8 mouse cellular contexts compared by ENCODE assay signal in the genomic region with DNA sequence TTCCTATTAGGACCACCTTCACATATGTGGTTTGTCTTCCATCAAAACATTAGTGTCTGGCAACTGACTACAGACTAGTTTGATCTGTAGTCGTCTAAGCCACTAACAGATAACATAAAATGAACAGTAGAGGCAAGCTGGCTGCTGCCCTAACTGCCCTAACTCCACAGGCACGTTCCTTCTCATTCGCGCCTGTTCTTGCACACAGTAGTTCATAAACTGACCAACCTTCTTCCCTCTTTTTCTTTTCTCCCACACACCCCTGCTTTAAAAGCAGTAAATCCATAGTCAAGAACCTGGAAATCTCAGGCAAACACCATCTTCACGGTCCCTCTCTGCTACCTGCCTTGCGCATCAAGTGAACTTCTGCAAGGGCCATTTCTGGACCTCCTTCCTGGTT. TPM values are rescaled to one million over a fixed set of nuclear protein-coding genes. Genes with fewer than 3 reads are reported as not detected.
DNase-seq lines count a peak whose midpoint lies in the region; ATAC-seq and TF ChIP-seq lines count a peak whose summit lies in the region.

No protein-coding gene starts in this region.

- peaks cover 2% of the 10 kb centered on the region; the same call in 1 of the 2 replicates for H3K27me3 ChIP-seq in kidney, embryonic 16.5 days (ENCODE audit: insufficient read depth, low read length)
- no peaks in the 10 kb centered on the region for H3K27me3 ChIP-seq in embryonic facial prominence, embryonic 11.5 days (ENCODE audit: control insufficient read depth, insufficient read depth, low read length)
- no peaks in the 10 kb centered on the region for H3K27me3 ChIP-seq in intestine, embryonic 14.5 days (replicated peaks; ENCODE audit: control insufficient read depth, insufficient read depth, low read length)
- no peaks in the 10 kb centered on the region for H3K27me3 ChIP-seq in myocyte (ENCODE audit: control insufficient read depth, insufficient read depth, insufficient read length)

- peaks cover 9% of the 10 kb centered on the region for H3K79me2 ChIP-seq in myocyte (ENCODE audit: control insufficient read depth, insufficient read depth)

- TF ChIP-seq POLR2A in myocyte (IDR thresholded peaks at IDR 0.05; ENCODE audit: insufficient read length, low read depth): no peak

- H3K4me2 ChIP-seq in kidney, embryonic 16.5 days (replicated peaks; ENCODE audit: low read depth, low read length): peak overlapping the region; percentile 95
- peak overlapping the region; percentile 88 for H3K4me2 ChIP-seq in embryonic facial prominence, embryonic 11.5 days (ENCODE audit: low read depth, low read length)
- peak overlapping the region; percentile 83 for H3K4me2 ChIP-seq in intestine, embryonic 14.5 days (ENCODE audit: low read length)
- peak overlapping the region; percentile 89 for H3K4me2 ChIP-seq in myocyte (ENCODE audit: low read depth)

- H3K36me3 ChIP-seq in kidney, embryonic 16.5 days (ENCODE audit: insufficient read depth, low read length): no peaks in the 10 kb centered on the region
- no peaks in the 10 kb centered on the region for H3K36me3 ChIP-seq in embryonic facial prominence, embryonic 11.5 days (replicated peaks; ENCODE audit: control insufficient read depth, insufficient read depth, low read depth, low read length)
- H3K36me3 ChIP-seq in intestine, embryonic 14.5 days (ENCODE audit: control insufficient read depth, insufficient read depth, low read length): no peaks in the 10 kb centered on the region
- H3K36me3 ChIP-seq in myocyte (ENCODE audit: control insufficient read depth, insufficient read depth): no peaks in the 10 kb centered on the region

- ATAC-seq in kidney, embryonic 16.5 days (ENCODE audit: low FRiP score, low TSS enrichment): no peak
- no peak for ATAC-seq in embryonic facial prominence, embryonic 11.5 days (replicated peaks; ENCODE audit: insufficient number of reproducible peaks, low FRiP score, low TSS enrichment, low read depth)
- no peak for ATAC-seq in intestine, embryonic 14.5 days (replicated peaks; ENCODE audit: low FRiP score, low TSS enrichment, low read depth)
- no peak for ATAC-seq in CD4-positive, CD25-positive, alpha-beta regulatory T cell, adult 4 months

- H3K9ac ChIP-seq in kidney, embryonic 16.5 days (replicated peaks; ENCODE audit: low read length): peak overlapping the region; percentile 89
- H3K9ac ChIP-seq in embryonic facial prominence, embryonic 11.5 days (replicated peaks; ENCODE audit: low read length): peak overlapping the region; percentile 92
- peak overlapping the region; percentile 78 for H3K9ac ChIP-seq in intestine, embryonic 14.5 days (ENCODE audit: low read length)

- H3K4me3 ChIP-seq in kidney, embryonic 16.5 days (ENCODE audit: low read length): peak overlapping the region; percentile 76
- peak overlapping the region; percentile 74 for H3K4me3 ChIP-seq in embryonic facial prominence, embryonic 11.5 days (ENCODE audit: low read depth, low read length)
- peak overlapping the region; percentile 66 for H3K4me3 ChIP-seq in intestine, embryonic 14.5 days (ENCODE audit: low read depth, low read length)
- peak overlapping the region; percentile 43 for H3K4me3 ChIP-seq in myocyte

- H3K4me1 ChIP-seq in kidney, embryonic 16.5 days (ENCODE audit: insufficient read depth, low read length): peaks cover 9% of the 10 kb centered on the region; the same call in 1 of the 2 replicates
- H3K4me1 ChIP-seq in embryonic facial prominence, embryonic 11.5 days (ENCODE audit: control insufficient read depth, insufficient read depth, low read length): no peaks in the 10 kb centered on the region
- peaks cover 12% of the 10 kb centered on the region for H3K4me1 ChIP-seq in intestine, embryonic 14.5 days (replicated peaks; ENCODE audit: control insufficient read depth, insufficient read depth, low read length)

- no peak overlapping the region for H3K27ac ChIP-seq in kidney, embryonic 16.5 days (ENCODE audit: low read length)
- H3K27ac ChIP-seq in embryonic facial prominence, embryonic 11.5 days (replicated peaks; ENCODE audit: low read depth, low read length): no peak overlapping the region
- no peak overlapping the region for H3K27ac ChIP-seq in intestine, embryonic 14.5 days (ENCODE audit: low read depth)

- 25% methylated on average over 6 of the region's 6 CpGs for WGBS in kidney, embryonic 16.5 days
- WGBS in embryonic facial prominence, embryonic 11.5 days: 47% methylated on average over 6 of the region's 6 CpGs
- 33% methylated on average over 6 of the region's 6 CpGs for WGBS in intestine, embryonic 14.5 days

- peak overlapping the region; percentile 27 for H3ac ChIP-seq in myocyte (ENCODE audit: control insufficient read depth, insufficient read length)

- no peaks in the 10 kb centered on the region for H3K9me3 ChIP-seq in kidney, embryonic 16.5 days (ENCODE audit: low read length)
- H3K9me3 ChIP-seq in embryonic facial prominence, embryonic 11.5 days (replicated peaks; ENCODE audit: control insufficient read depth, low read length): no peaks in the 10 kb centered on the region
- H3K9me3 ChIP-seq in intestine, embryonic 14.5 days (ENCODE audit: control insufficient read depth, low read length): no peaks in the 10 kb centered on the region

- DNase-seq in kidney, postnatal 14 days: no peak
- no peak for DNase-seq in embryonic facial prominence, embryonic 11.5 days (ENCODE audit: low spot score)
- DNase-seq in intestine, embryonic 14.5 days (ENCODE audit: low spot score): no peak
- no peak for DNase-seq in cerebellum, adult 11-12 months
- DNase-seq in adrenal gland, postnatal 4 days (ENCODE audit: low spot score in 2 of 2): no peak

TF ChIP-seq in myocyte, 11 proteins besides CTCF, POLR2A, EP300 and RAD21:
- no peak for TF ChIP-seq TCF12 (IDR thresholded peaks at IDR 0.05; ENCODE audit: insufficient read depth, poor library complexity, severe bottlenecking)
- no peak for TF ChIP-seq MAX (IDR thresholded peaks at IDR 0.05; ENCODE audit: low read depth)
- no peak for TF ChIP-seq TCF3 (IDR thresholded peaks at IDR 0.05; ENCODE audit: insufficient read length, low read depth)
- TF ChIP-seq SRF (IDR thresholded peaks at IDR 0.05; ENCODE audit: control insufficient read depth, insufficient read length, low read depth): no peak
- TF ChIP-seq POLR2AphosphoS2 (IDR thresholded peaks at IDR 0.05; ENCODE audit: insufficient read length, low read depth): no peak
- no peak for TF ChIP-seq MYOD1 (IDR thresholded peaks at IDR 0.05; ENCODE audit: control insufficient read depth in 1 of 3, insufficient read length in 2 of 3, low read depth in 2 of 3)
- TF ChIP-seq CEBPB (IDR thresholded peaks at IDR 0.05; ENCODE audit: insufficient read depth, poor library complexity, severe bottlenecking): no peak
- no peak for TF ChIP-seq REST (IDR thresholded peaks at IDR 0.05; ENCODE audit: insufficient read depth, insufficient read length)
- TF ChIP-seq USF1 (IDR thresholded peaks at IDR 0.05; ENCODE audit: low read depth): no peak
- TF ChIP-seq E2F4 (IDR thresholded peaks at IDR 0.05; ENCODE audit: insufficient read depth): no peak
- no peak for TF ChIP-seq MYOG (IDR thresholded peaks at IDR 0.05; ENCODE audit: control insufficient read depth in 1 of 3, insufficient read depth in 1 of 3, insufficient read length in 2 of 3, low read depth in 2 of 3)
TF ChIP-seq in myocyte: peak in this region for 0.

RNA-seq across cellular contexts. Expression of a gene that starts 31.2 kb away (rescaled TPM):
- polyA plus RNA-seq in kidney, embryonic 16.5 days (2015; fragmentation: Nextera tagmentation; extraction: Ambion mirVana): 13.0 and 13.9 TPM in 2 replicates
- polyA plus RNA-seq in embryonic facial prominence, embryonic 11.5 days (2014; fragmentation: Nextera tagmentation; extraction: Ambion mirVana): 9.0 and 14.0 TPM in 2 replicates
- polyA plus RNA-seq in intestine, embryonic 14.5 days (2014; fragmentation: Nextera tagmentation; extraction: Ambion mirVana): 10.7 and 11.7 TPM in 2 replicates
- polyA plus RNA-seq in myocyte (2012; fragmentation: generic; extraction: Trizol): 2.2 TPM
- polyA plus RNA-seq in CD4-positive, CD25-positive, alpha-beta regulatory T cell, adult 4 months (2017; shearing (Covaris generic)): under 1 TPM; 0.23 to 0.37 TPM
- total RNA-seq in adrenal gland, postnatal 4 days (2021): 10 to 100 TPM; 29.1 to 31.7 TPM

RNA-seq across cellular contexts. Expression of a gene that starts 31.2 kb away (rescaled TPM):
- 46.1 and 49.5 TPM in 2 replicates for polyA plus RNA-seq in kidney, embryonic 16.5 days (2015; fragmentation: Nextera tagmentation; extraction: Ambion mirVana)
- 54.3 and 62.0 TPM in 2 replicates for polyA plus RNA-seq in embryonic facial prominence, embryonic 11.5 days (2014; fragmentation: Nextera tagmentation; extraction: Ambion mirVana)
- polyA plus RNA-seq in intestine, embryonic 14.5 days (2014; fragmentation: Nextera tagmentation; extraction: Ambion mirVana): 51.4 and 54.9 TPM in 2 replicates
- polyA plus RNA-seq in myocyte (2012; fragmentation: generic; extraction: Trizol): 3.8 TPM
- 10 to 100 TPM; 28.1 to 30.3 TPM for polyA plus RNA-seq in CD4-positive, CD25-positive, alpha-beta regulatory T cell, adult 4 months (2017; shearing (Covaris generic))
- 10 to 100 TPM; 16.2 to 17.8 TPM for total RNA-seq in adrenal gland, postnatal 4 days (2021)
